Mouse (Mus musculus) midbrain, postnatal 0 days (tissue): ENCODE results near the gene Myo3b. TPM values are rescaled to one million over a fixed set of nuclear protein-coding genes. Genes with fewer than 3 reads are reported as not detected.
A peak's percentile ranks its signal among the peaks of the same experiment; 100 is the strongest.

Experiments
- ATAC-seq: fragments of 200-750 bp; cut with Nextera tagmentation; 2 replicates; pipeline ENCODE4 v1.8.0; 2017; ENCODE audit warnings: moderate number of reproducible peaks, mild to moderate bottlenecking, moderate TSS enrichment, moderate library complexity; ENCODE audit not compliant: low FRiP score
- DNase-seq: peaks from one replicate; pipeline ENCODE4 v3.0.0-alpha.2; 2015; ENCODE audit warnings: low spot score
- H3K27ac ChIP-seq: fragments of 300-500 bp; sonication (generic); 2 replicates; pipeline ENCODE4 v1.5.1; 2014; ENCODE audit warnings: low read depth, mild to moderate bottlenecking, low read length, mixed read lengths
- H3K27me3 ChIP-seq: fragments of 300-500 bp; sonication (generic); 2 replicates; pipeline ENCODE4 v1.6.1; 2014; ENCODE audit warnings: low read length, control low read depth, mixed read lengths; ENCODE audit not compliant: insufficient read depth
- H3K36me3 ChIP-seq: fragments of 300-500 bp; sonication (generic); 2 replicates; pipeline ENCODE4 v1.6.1; 2014; ENCODE audit warnings: low read length, control low read depth, mixed read lengths; ENCODE audit not compliant: insufficient read depth
- H3K4me1 ChIP-seq: fragments of 300-500 bp; sonication (generic); 2 replicates; pipeline ENCODE4 v1.6.1; 2014; ENCODE audit warnings: mild to moderate bottlenecking, control low read depth, antibody characterized with exemption, low read length, mixed read lengths; ENCODE audit not compliant: insufficient read depth
- H3K4me2 ChIP-seq: fragments of 300-500 bp; sonication (generic); 2 replicates; pipeline ENCODE4 v1.6.1; 2014; ENCODE audit warnings: low read depth, mild to moderate bottlenecking, low read length, mixed read lengths; ENCODE audit not compliant: poor library complexity, severe bottlenecking
- H3K4me3 ChIP-seq: fragments of 300-500 bp; sonication (generic); 2 replicates; pipeline ENCODE4 v1.5.1; 2014; ENCODE audit warnings: low read depth, mild to moderate bottlenecking, low read length, moderate library complexity
- H3K9ac ChIP-seq: fragments of 300-500 bp; sonication (generic); replicated peaks from 2 replicates; pipeline ENCODE4 v1.6.1; 2014; ENCODE audit warnings: mild to moderate bottlenecking, low read length, moderate library complexity, mixed read lengths; ENCODE audit not compliant: poor library complexity, severe bottlenecking
- H3K9me3 ChIP-seq: fragments of 300-500 bp; sonication (generic); 2 replicates; pipeline ENCODE4 v1.6.1; 2016; ENCODE audit warnings: low read length, control low read depth
- CTCF ChIP-seq: IDR thresholded peaks from 2 replicates; pipeline ENCODE4 v1.5.1; 2016; ENCODE audit warnings: antibody characterized with exemption, mild to moderate bottlenecking
- WGBS: fragments of 180-500 bp; shearing (Covaris S2); extraction: QIAGEN DNeasy Blood & Tissue Kit; methylation state at CpG from one replicate; pipeline ENCODE4 v1.1.7; 2014; 5-methylcytosine and 5-hydroxymethylcytosine counted together
- polyA plus RNA-seq: library from polyadenylated mRNA; unstranded; fragments of >200 nt; fragmentation: Nextera tagmentation; extraction: Ambion mirVana; gene quantifications from 2 replicates; pipeline ENCODE4 v1.2.1, GENCODE M21; 2015
- total RNA-seq: library from RNA; depleted of rRNA; stranded (reverse); fragments of >200 nt; gene quantifications from 2 replicates; pipeline ENCODE4 v1.2.3, GENCODE M21; 2014

The Myo3b gene
- total and polyA plus RNA-seq, 2 experiments from 2014 or later: 0.14 to 0.44 TPM

DNA sequence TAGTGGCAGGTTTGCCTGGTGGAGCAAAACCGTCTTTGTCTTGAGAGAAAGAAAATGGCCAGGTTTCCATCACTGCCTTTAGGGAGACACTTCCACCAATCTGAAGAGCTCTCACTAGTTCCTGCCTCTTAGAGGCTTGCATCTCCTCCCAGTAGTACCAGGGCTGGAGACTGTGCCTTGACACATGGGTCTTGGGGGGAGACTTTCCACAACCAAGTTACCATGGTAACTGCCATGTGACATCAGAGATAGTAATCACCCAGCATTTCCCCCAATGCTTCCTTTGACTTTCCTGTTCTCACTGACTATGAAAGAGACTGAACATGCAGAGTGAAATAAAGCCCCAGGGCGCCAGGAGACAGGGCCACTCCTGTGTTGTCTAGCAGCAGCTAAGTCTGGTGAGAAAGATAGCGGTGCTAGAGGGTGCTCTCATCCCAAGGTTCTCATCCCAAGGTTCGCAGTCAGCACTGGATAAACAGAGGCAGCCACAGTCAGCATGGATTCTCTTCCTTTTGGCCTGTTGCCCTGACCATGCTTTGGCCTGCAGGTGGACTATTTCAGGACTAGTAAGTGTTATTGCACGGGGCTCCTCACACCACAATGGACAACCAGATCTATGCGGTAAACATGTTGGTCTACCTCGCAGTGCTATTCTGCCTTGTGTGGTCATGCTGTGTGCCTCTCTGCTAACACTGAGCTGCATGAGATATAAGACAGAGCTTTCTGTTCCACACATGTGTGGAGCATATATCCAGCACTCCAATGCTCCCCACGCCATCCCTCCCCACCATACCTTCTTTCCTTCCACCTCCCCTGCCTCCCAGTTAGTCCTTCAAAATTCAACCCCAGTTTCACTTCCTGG, 223.0 kb downstream of the Myo3b start:
- no peaks in the 10 kb centered on the region for H3K9me3 ChIP-seq

DNA sequence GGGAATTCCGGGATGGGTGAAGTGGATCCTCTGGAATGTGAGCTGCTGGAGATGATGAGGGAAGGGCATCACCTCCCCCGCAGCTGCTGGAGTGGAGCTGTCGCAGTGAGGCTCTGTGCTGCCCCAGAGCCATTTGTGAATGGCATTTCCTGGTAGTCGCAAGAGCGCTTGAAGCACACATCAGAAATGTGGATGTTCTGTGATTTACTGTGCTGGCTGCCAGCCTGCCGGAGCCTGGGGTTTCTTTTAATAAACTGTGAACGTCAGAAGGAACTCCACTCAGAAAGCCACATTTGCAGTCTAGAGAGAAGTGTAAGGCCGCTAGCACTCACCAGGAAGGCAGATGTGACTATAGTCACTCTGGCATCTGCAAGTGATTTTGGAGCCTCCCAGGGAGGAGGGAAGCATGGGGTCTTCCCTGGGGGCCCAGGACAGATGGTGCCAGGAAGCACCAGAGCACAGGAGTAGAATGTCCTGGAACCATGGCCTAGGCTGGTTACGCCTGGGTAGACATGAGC, 223.7 kb downstream of the Myo3b start:
- Histone ChIP-seq H3K9me3 (no peaks in the 10 kb centered on the region), H3K4me2 (no peak overlapping the region), H3K9ac (no peak overlapping the region), H3K36me3 (no peaks in the 10 kb centered on the region), H3K4me1 (peaks cover 6% of the 10 kb centered on the region; the same call in 1 of the 2 replicates), H3K27ac (0 out of 2 replicates have a peak overlapping the region, but pooled peaks have one; percentile 3), H3K27me3 (no peaks in the 10 kb centered on the region), H3K4me3 (no peak overlapping the region)
- TF ChIP-seq CTCF: no peak; the same call in 1 of the 2 replicates
- ATAC-seq (no peak), DNase-seq (peak; percentile 26)
- WGBS: 27% methylated on average over 9 of the region's 9 CpGs

More for the DNA sequence above, 223.0 kb downstream of the Myo3b start:
- H3K4me3 ChIP-seq: no peak overlapping the region
- no peaks in the 10 kb centered on the region for H3K27me3 ChIP-seq
- peak; percentile 60; the same call in 1 of the 2 replicates for ATAC-seq
- 64% methylated on average over 8 of the region's 8 CpGs for WGBS
- H3K36me3 ChIP-seq: no peaks in the 10 kb centered on the region
- H3K4me2 ChIP-seq: no peak overlapping the region
- 0 out of 2 replicates have a peak overlapping the region, but pooled peaks have one; percentile 3 for H3K27ac ChIP-seq
- peaks cover 6% of the 10 kb centered on the region; the same call in 1 of the 2 replicates for H3K4me1 ChIP-seq
- TF ChIP-seq CTCF: no peak; the same call in 1 of the 2 replicates
- peak; percentile 53 for DNase-seq
- H3K9ac ChIP-seq: no peak overlapping the region

DNA sequence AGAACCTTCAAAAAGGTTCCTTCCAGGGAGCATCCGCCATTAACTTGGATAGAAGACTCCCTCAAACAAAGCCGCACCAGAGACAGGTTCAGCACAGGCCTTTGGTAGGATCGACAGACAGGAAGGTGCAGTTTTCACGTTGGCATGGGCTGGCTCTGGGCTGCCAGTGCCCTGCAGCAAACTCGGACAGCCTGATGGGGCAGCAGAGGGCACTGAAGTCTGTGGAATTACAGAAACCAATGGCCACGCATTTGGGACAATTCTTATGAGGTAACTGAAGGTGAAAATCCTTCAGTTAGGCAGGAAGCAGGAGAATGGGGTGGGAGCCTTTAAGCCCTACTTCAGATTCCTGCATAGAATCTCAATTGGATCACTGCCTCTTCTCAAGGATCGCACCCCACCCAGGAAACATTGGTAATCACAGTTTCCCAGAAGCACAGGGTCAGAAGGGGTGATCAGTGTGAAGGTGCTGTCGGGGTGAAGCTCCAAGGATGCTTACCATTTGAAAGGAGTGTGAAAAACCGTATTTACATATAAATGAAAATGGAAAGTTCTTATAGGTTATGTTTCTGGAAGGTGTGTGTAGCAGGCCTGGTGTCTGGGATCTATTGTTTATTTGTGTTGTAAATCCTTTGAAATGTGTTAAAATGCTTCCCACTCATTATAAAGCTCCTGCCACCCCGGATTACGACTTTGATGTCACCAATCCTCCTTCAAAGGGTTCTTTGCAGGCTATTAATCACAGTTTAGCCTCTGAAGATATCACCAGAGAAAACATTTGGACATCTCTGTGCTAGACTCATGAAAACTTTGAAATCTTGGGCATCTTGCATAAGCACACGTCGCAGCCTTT, 239.7 kb downstream of the Myo3b start:
- Histone ChIP-seq H3K4me2 (no peak overlapping the region), H3K27me3 (no peaks in the 10 kb centered on the region), H3K27ac (no peak overlapping the region), H3K36me3 (no peaks in the 10 kb centered on the region), H3K4me3 (no peak overlapping the region), H3K9ac (no peak overlapping the region), H3K9me3 (no peaks in the 10 kb centered on the region), H3K4me1 (no peaks in the 10 kb centered on the region)
- ATAC-seq (no peak), DNase-seq (peak; percentile 67)
- peak; percentile 71 for TF ChIP-seq CTCF
- 25% methylated on average over 13 of the region's 13 CpGs for WGBS

DNA sequence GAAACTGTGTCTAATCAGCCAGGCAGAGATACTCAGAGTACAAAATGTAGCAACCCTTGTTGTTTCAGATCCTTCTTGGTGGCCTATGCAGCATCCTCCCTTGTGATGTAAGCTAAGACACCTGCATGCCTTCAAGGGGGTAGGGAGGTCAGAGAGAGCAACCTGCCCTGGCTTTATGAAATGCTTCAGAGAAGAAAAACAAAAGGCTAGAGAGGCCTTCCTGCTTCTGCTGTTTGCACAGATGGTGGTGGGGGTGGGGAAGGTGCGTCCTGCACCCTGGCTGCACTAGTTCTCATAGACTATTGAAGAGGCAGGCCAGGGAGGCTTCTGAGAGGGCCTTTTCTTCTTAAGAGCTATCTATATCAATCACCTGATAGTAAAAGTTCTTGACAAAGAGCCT, 245.2 kb downstream of the Myo3b start:
- no peak overlapping the region for H3K27ac ChIP-seq
- no peaks in the 10 kb centered on the region for H3K27me3 ChIP-seq
- DNase-seq (no peak), ATAC-seq (no peak)
- no peak overlapping the region for H3K4me2 ChIP-seq
- H3K9me3 ChIP-seq: no peaks in the 10 kb centered on the region
- WGBS: 81% methylated on average over 1 of the region's 1 CpGs
- no peak overlapping the region for H3K4me3 ChIP-seq
- no peaks in the 10 kb centered on the region for H3K36me3 ChIP-seq
- no peak overlapping the region for H3K9ac ChIP-seq
- H3K4me1 ChIP-seq: no peaks in the 10 kb centered on the region
- TF ChIP-seq CTCF: no peak

DNA sequence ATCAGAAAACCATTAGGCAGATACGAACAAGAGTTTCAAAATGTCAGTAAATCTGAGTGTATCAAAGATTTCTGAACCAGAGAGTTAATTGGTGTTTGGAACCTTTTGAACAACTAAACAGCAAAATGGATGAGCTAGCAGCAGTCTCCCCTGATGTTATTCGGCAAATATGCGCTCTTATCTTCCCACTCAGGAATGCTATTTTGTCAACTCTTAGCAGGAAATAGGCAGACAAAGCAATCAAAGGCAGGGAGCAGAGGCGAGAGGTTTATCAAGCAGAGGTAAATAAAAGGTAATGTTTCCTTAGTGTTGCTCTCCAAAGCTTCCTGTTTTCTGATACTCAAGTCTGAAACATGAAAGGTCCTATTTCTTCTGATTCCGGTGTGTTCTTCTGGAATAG, 252.1 kb downstream of the Myo3b start:
- WGBS: 54% methylated on average over 5 of the region's 5 CpGs
- Histone ChIP-seq H3K27me3 (no peaks in the 10 kb centered on the region), H3K9me3 (no peaks in the 10 kb centered on the region), H3K4me2 (no peak overlapping the region), H3K36me3 (no peaks in the 10 kb centered on the region), H3K27ac (peak overlapping the region; percentile 38; the same call in 1 of the 2 replicates), H3K4me1 (no peaks in the 10 kb centered on the region), H3K9ac (no peak overlapping the region), H3K4me3 (no peak overlapping the region)
- TF ChIP-seq CTCF: no peak
- DNase-seq (no peak), ATAC-seq (no peak)
